Mouse (Mus musculus) small intestine, adult 2 months (tissue): ENCODE measurements around the gene Rap1gap2. TPM values are rescaled to one million over a fixed set of nuclear protein-coding genes. Genes with fewer than 3 reads are reported as not detected.

ENCODE experiments used
- H3K27ac ChIP-seq: fragments of 200-500 bp; 2 replicates; pipeline ENCODE4 v1.5.1; 2012; ENCODE audit warnings: low read depth, low read length, control low read depth, inconsistent platforms; ENCODE audit not compliant: insufficient read depth
- H3K27me3 ChIP-seq: fragments of 200-500 bp; 2 replicates; pipeline ENCODE4 v1.6.1; 2012; ENCODE audit warnings: mild to moderate bottlenecking, moderate library complexity, low read length, inconsistent platforms; ENCODE audit not compliant: control insufficient read depth, insufficient read depth
- H3K36me3 ChIP-seq: fragments of 200-500 bp; 2 replicates; pipeline ENCODE4 v1.6.1; 2012; ENCODE audit warnings: mild to moderate bottlenecking, low read length, control low read depth, inconsistent platforms; ENCODE audit not compliant: control insufficient read depth, insufficient read depth
- H3K4me1 ChIP-seq: fragments of 200-500 bp; 2 replicates; pipeline ENCODE4 v1.6.1; 2012; ENCODE audit warnings: low read length, inconsistent platforms, mixed read lengths; ENCODE audit not compliant: control insufficient read depth, insufficient read depth, insufficient read length
- H3K4me3 ChIP-seq: fragments of 200-500 bp; 2 replicates; pipeline ENCODE4 v1.5.1; 2012; ENCODE audit warnings: low read depth, mild to moderate bottlenecking, control low read depth, inconsistent platforms, low read length, moderate library complexity
- CTCF ChIP-seq: fragments of 200-500 bp; IDR thresholded peaks from 2 replicates; pipeline ENCODE4 v1.5.1; 2012; ENCODE audit warnings: low read depth, mild to moderate bottlenecking, control low read depth, inconsistent platforms, low read length, moderate library complexity, mixed read lengths; ENCODE audit not compliant: insufficient replicate concordance, insufficient read length; ENCODE audit errors: extremely low read depth
- POLR2A ChIP-seq: fragments of 200-500 bp; IDR thresholded peaks from 2 replicates; pipeline ENCODE4 v1.6.1; 2012; ENCODE audit warnings: low read depth, mild to moderate bottlenecking, control low read depth, inconsistent platforms, low read length, moderate library complexity
- WGBS: fragments of 180-500 bp; shearing (Covaris S2); methylation state at CpG from one replicate; pipeline ENCODE4 v1.1.7; 2018; 5-methylcytosine and 5-hydroxymethylcytosine counted together
- polyA plus RNA-seq: library from polyadenylated mRNA; depleted of rRNA; stranded (reverse); fragments of >200 nt; gene quantifications from 2 replicates; pipeline ENCODE4 v1.2.3, GENCODE M21; 2012

Rap1gap2 gene
- polyA plus RNA-seq, 1 experiment: 18.4 TPM

- H3K27me3 ChIP-seq: no peaks in the 10 kb centered on the region
- WGBS: 85% methylated on average over 7 of the region's 7 CpGs
- TF ChIP-seq POLR2A: no peak
- no peak for TF ChIP-seq CTCF
- no peak overlapping the region for H3K27ac ChIP-seq
- H3K4me3 ChIP-seq: no peak overlapping the region
- no peaks in the 10 kb centered on the region for H3K36me3 ChIP-seq
- H3K4me1 ChIP-seq: peaks cover 12% of the 10 kb centered on the region
Measured at GRCm38 (mm10) chr11:74525205-74525604, 85.5 kb downstream of the Rap1gap2 start.

GRCm38 (mm10) chr11:74524050-74524965, 86.4 kb downstream of the Rap1gap2 start:
- H3K4me1 ChIP-seq: peaks cover 16% of the 10 kb centered on the region
- H3K27ac ChIP-seq: no peak overlapping the region
- no peaks in the 10 kb centered on the region for H3K36me3 ChIP-seq
- 74% methylated on average over 9 of the region's 9 CpGs for WGBS
- no peaks in the 10 kb centered on the region for H3K27me3 ChIP-seq
- H3K4me3 ChIP-seq: no peak overlapping the region
- no peak for TF ChIP-seq POLR2A

GRCm38 (mm10) chr11:74523210-74523951, 87.3 kb downstream of the Rap1gap2 start:
- peak overlapping the region; percentile 82 for H3K4me3 ChIP-seq
- TF ChIP-seq CTCF: no peak
- no peak for TF ChIP-seq POLR2A
- H3K27me3 ChIP-seq: no peaks in the 10 kb centered on the region
- peaks cover 16% of the 10 kb centered on the region for H3K4me1 ChIP-seq
- WGBS: 24% methylated on average over 30 of the region's 30 CpGs
- H3K36me3 ChIP-seq: no peaks in the 10 kb centered on the region
- H3K27ac ChIP-seq: peak overlapping the region; percentile 50; the same call in 1 of the 2 replicates

- H3K27me3 ChIP-seq: no peaks in the 10 kb centered on the region
- H3K36me3 ChIP-seq: no peaks in the 10 kb centered on the region
- H3K4me3 ChIP-seq: peak overlapping the region; percentile 82
- peaks cover 16% of the 10 kb centered on the region for H3K4me1 ChIP-seq
- WGBS: under 1% methylated on average over 85 of the region's 87 CpGs
- H3K27ac ChIP-seq: peak overlapping the region; percentile 54
- TF ChIP-seq CTCF: no peak
- no peak; the same call in 1 of the 2 replicates for TF ChIP-seq POLR2A
Measured at GRCm38 (mm10) chr11:74522487-74523209, 88.1 kb downstream of the Rap1gap2 start.

GRCm38 (mm10) chr11:74521981-74522486, 88.7 kb downstream of the Rap1gap2 start:
- no peak for TF ChIP-seq POLR2A
- TF ChIP-seq CTCF: no peak
- under 1% methylated on average over 29 of the region's 29 CpGs for WGBS
- peaks cover 18% of the 10 kb centered on the region for H3K4me1 ChIP-seq
- H3K27me3 ChIP-seq: no peaks in the 10 kb centered on the region
- peak overlapping the region; percentile 82 for H3K4me3 ChIP-seq
- no peaks in the 10 kb centered on the region for H3K36me3 ChIP-seq
- H3K27ac ChIP-seq: peak overlapping the region; percentile 54

GRCm38 (mm10) chr11:74520201-74520600, 90.5 kb downstream of the Rap1gap2 start:
- Histone ChIP-seq H3K4me3 (no peak overlapping the region), H3K27me3 (no peaks in the 10 kb centered on the region), H3K4me1 (peaks cover 15% of the 10 kb centered on the region), H3K27ac (no peak overlapping the region), H3K36me3 (no peaks in the 10 kb centered on the region)
- WGBS: 78% methylated on average over 3 of the region's 3 CpGs
- TF ChIP-seq CTCF (no peak), POLR2A (no peak)
